Mouse (Mus musculus): ENCODE measurements around the gene Elovl1.

DNA sequence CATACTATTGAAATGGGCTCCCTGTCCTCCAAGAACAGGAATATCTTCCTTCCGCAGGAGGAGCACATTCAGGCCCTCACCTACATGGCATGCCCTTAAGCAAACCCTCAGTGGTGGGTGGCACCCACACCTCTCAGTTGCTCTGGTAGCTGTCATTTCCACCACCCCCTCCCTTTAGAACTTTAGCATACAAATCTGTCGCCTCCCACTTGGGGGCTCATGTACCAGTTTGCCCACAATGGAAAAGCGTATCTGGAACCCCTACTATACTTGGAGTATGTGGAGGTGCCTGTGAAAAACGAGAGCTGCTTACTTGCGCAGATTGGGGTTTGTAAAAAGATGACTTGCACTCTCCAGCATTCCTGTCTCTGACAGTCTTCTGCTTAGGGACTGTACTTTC is 11.6 kb upstream of the Elovl1 start:
- TF ChIP-seq POLR2A (IDR thresholded peaks at IDR 0.05; ENCODE audit: low read depth, low read length) (no peak), EP300 (IDR thresholded peaks at IDR 0.05; ENCODE audit: low read length) (no peak), CTCF (conservative IDR thresholded peaks at IDR 0.05 in 1 of 2, IDR thresholded peaks at IDR 0.05 in 1 of 2; ENCODE audit: low read depth in 2 of 2, low read length in 2 of 2) (no peak), ZNF384 (IDR thresholded peaks at IDR 0.05; ENCODE audit: low read depth, low read length) (no peak), USF2 (conservative IDR thresholded peaks at IDR 0.05; ENCODE audit: low read depth, low read length) (no peak), GABPA (IDR thresholded peaks at IDR 0.05; ENCODE audit: insufficient replicate concordance, low read depth, low read length) (no peak), HCFC1 (IDR thresholded peaks at IDR 0.05; ENCODE audit: low read depth, low read length) (no peak)
